Mouse (Mus musculus): Measurements from ENCODE around the gene Trpv2.

Trpv2 gene

DNA sequence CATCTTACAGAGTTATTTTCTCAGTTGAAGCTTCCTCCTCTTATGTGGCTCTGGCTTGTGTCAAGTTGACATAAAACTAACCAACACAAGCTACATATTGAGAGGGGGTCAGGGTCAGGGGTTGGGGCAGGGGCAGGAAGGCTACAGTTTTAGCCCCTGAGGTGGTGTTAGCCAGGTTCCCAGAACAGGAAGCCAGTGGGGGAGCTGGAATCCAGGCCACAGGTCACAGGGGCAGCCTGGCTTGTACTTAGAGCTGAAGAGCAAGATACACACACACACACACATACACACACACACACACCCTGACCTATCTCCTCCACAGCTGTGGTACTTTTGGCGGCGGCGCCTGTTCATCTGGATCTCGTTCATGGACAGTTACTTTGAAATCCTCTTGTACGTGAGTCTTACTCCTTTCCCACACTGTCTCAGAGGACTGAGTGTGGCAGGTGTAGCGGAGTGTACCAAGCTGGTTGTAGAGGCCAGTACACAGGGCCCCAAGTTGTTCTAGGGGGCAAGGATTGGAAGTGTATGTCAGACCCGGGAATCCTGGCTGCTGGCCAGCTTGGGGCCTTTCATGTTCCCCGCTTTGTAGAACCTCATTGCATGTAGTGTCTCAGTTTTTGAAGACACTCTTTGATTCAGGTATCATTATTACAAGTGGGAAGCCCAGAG, 17.8 kb downstream of the Trpv2 start:
- in situ Hi-C loops (cut with MboI; ENCODE audit: low pct_unique_long_range_greater_than_20kb in 1 of 2, low sequenced_read_pairs in 2 of 2, unreplicated experiment in 1 of 2), result no loop called here

DNA sequence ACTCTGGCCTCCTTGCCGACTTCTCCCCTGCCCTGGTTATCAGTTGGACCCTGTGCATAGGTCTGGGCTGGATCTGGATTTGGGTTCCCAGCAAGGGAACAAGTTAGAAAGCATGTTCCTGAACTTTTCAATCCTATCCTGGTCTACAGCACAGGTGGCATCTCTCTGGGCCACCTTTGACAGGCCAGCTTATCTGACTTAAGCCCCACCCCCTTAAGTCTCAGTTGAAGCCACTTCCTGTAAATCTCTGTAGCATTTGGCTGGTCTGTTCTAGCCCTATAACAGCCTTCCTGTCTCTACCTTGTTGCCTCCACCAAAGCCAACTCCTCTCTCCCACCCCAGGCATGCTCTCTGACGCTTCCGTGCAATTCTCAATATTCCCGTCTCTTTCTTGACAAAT, 24.3 kb downstream of the Trpv2 start:
- in situ Hi-C loops (cut with MboI; ENCODE audit: low pct_unique_long_range_greater_than_20kb in 1 of 2, low sequenced_read_pairs in 2 of 2, unreplicated experiment in 1 of 2), result no loop called here

DNA sequence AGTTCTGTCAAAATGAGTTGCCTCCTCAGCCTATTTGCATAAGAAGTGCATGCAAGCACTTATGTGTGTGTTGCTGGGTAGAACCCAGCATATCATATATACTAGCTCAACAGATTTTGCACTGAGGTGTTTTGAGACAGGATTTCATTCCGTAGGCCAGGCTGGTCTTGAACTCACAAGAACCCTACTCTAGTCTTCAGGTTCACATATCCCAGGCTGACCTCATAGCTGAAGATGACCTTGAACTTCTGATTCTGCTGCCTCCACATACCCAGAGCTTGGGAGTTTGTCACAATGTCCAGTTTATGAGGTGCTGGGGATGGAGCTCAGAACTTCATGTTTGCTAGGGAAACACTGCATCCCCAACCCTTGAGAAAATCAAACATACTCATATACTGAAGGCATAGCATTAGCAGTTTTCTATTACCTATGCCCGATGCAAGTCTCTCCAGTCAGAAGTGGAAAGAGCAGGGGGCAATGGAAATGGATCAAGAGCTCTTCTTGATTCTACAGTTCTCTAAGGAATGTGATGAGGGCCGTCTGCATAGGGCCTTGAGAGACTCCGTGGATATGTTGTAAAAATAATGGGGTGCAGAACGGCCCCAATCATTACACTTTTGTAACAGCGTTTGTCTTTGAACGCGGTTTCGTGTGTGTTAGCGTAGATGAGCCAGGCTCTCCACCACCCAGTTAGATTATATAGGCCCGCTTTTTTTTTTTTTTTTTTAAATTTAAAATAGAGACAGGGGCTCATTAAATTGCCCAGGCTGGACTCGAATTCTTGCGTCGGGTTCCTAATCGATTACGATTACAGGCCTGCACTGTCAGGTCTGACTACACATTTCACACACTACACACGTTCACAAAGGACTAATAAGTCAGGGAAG, 27.7 kb downstream of the Trpv2 start:
- in situ Hi-C loops (cut with MboI; ENCODE audit: low pct_unique_long_range_greater_than_20kb in 1 of 2, low sequenced_read_pairs in 2 of 2, unreplicated experiment in 1 of 2), result no loop called here

DNA sequence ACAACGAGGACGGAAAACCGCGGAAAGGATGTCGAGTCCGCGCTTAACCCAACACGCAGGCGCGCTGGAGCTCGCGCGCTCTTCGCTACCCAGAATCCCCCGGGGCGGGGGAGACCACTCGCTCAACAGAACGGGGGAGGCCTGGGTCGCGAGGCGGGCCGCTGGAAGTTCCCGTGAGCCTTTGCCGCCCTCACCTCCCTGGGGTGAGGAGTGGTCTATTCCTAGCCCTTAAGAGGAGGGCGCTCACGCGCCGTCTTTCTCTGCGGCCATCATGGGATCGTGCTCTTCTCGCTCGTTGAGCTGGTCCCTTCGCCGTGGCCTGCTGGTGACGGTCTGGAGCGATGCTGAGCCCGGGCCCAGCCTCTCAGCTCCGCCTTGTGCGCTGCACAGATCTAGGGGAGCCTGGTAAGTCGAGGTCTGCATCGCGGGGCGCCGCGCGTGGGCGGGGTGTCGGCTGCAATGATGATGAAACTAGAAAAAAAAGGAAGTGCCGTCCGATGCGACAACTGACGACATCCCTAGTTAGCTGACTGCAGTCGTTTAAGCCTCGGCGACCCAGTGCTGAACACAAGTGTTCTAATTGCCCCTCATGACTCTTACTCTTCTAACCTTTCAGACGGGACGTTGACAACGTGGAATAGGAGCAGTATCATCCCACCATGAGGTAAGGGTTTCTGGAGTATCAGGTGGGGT, 28.5 kb downstream of the Trpv2 start:
- in situ Hi-C loops (cut with MboI; ENCODE audit: low pct_unique_long_range_greater_than_20kb in 1 of 2, low sequenced_read_pairs in 2 of 2, unreplicated experiment in 1 of 2), result no loop called here

DNA sequence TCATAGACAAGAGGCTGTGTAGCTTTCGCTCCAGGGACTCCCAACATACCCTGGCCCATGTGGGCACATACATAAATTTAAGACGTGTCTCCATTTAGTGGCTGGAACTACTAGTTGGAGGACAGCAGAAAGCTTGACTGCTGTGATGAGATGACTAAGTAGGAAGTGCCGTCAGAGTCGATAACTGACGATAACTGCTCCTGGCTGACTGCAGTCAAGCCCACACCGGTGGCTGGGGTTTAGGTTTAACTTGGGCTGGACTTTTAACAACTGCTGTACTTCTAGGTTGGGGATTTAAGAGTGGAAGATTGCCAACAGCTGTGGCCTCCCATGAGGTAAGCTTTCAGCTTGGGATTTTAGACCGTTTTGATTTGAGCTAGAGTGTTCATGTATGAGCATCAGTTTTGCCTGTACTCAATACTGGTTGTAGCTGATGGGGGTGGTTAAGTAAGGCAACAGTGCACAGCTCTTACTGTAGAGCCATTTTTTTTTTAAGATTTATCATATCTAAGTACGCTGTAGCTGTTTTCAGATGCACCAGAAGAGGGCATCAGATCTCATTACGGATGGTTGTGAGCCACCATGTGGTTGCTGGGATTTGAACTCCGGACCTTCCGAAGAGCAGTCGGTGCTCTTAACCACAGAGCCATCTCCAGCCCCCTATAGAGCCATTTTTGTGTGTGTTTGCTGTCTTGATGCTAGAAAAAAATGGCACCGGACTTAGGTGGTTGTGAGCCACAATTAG, 29.2 kb downstream of the Trpv2 start:
- in situ Hi-C loops (cut with MboI; ENCODE audit: low pct_unique_long_range_greater_than_20kb in 1 of 2, low sequenced_read_pairs in 2 of 2, unreplicated experiment in 1 of 2), result no loop called here

DNA sequence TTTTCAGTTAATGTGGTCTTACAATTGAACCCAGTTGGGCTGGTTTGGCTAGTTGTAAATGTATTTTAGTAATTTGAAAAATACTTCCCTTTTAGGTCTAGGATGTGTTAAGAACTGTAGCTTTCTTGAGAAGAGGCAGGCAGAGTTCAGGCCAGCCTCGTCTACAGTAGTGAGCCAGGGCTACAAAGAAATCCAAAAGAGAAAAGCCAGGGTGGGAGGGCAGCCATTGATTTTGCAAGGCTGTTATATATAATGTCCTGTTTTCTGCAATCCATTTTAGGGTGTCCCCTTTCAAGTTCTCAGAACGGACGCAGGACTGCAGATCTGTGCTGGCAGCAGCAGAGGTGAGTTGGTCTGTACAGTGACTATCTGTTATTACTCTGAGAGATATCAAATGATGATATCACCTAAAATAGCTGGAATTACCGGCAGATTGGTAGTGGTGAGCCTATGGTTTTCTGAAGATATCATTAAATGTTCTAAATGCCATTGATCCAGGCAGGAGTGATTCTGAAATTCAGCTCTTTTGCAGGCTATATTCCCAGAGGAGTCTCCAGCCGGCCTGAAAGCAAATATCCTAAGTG, 29.9 kb downstream of the Trpv2 start:
- in situ Hi-C loops (cut with MboI; ENCODE audit: low pct_unique_long_range_greater_than_20kb in 1 of 2, low sequenced_read_pairs in 2 of 2, unreplicated experiment in 1 of 2), result no loop called here

DNA sequence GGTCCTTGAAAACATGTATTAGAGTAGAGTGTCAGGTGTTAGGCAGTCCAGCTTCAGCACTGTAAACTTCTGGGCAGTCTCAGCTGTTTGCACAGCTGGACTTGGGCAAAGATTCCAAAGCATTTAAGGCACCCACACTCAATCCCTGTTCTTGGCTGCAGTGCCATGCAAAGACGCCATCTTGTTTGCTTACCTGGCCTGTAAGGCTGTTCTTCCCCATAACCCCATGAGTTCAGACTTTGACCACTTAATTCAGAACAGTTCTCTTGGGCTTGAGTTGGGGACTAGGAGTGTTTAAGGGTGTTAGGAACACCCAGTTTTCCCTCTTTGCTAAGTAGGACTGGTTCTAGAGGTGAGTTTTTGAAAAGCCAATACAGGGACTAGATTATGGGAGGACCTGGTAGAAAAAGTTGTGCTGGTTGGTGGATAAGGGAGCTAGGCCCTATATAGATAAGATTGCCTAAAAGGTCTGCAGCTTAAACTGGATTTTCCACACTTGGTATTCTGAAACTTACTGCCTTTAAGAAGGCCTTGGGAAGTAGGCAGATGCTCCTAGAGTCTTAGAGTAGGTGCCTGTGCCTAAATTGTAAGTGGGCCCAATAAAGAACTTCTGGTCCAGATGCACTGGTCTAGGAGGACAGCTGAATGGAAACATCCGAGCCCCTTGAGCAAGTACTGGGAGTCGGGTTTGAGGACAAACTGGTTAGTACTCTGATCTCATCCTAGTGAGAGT, 30.8 kb downstream of the Trpv2 start:
- in situ Hi-C loops (cut with MboI; ENCODE audit: low pct_unique_long_range_greater_than_20kb in 1 of 2, low sequenced_read_pairs in 2 of 2, unreplicated experiment in 1 of 2), result no loop called here

DNA sequence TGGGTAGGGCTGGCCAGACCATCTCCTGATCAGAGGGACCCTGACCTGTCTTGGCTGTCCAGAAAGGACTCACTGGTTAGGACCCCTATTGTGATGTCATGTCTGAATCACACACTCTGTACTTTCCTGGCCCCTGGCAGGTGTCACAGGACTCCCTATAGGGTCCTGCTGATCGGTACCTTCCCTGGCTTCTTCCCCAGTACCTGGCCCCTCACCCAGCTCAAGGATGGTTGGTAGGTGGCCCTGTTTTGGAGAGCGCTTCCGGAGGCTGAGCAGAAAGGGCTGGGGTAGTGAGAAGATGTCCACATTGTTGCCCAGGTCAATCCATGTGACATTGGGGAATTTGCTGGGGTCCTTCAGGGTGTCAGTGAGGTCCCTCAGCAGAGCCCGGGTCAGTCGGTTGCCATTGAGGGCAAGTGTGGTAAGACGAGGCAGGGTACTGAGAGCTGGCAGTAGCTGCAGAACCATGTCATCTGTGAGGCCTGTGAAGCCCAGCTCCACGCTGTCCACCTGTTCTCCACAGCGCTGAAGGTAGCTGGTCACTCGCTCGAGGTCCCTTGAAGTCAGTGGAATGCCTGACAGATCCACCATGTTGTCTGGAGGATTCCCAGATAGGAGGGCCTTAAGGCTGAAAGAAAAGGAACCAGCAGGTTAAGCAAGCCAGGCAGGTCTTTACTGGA, 31.5 kb downstream of the Trpv2 start:
- in situ Hi-C loops (cut with MboI; ENCODE audit: low pct_unique_long_range_greater_than_20kb in 1 of 2, low sequenced_read_pairs in 2 of 2, unreplicated experiment in 1 of 2), result no loop called here

DNA sequence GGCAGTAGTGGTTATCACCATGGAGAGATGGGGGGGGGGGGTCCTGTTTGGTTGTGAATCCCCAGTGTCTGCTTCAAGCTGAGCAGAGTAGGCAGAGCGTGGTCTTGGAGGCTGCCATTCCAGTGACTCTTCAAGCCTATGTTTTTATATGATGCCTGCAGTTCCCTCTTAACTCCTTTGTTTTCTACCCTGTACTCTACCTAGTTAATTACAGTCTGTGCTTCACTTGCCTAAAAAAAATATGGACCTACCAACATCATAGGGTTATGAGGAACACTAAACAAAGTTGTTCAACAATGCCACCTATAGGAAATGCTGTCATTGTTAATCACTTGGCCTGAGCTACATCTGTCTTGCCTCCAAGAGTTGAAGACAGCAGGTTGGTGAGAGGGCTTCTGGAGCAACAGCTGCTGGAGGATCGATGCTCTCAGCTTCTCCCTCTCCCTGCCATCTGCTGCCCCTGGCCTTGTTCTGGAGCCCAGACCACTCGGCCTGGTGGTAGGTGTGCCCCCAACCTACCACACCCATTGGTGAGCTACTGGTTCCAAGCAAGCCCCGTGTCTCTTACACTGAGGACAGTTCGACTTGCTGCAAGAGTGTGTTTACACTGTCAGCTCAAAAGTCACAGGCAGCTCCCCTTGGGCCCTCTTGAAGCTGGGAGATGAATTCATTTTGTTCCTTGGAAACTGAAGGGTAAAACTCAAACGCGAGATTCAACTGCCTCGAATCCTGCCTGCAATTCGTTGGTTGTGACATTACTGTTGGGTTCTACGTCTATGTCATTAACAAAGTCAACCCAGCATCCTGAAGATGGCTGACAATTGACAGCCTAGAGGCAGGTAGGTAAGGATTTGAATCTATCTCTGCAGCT, 32.2 kb downstream of the Trpv2 start:
- in situ Hi-C loops (cut with MboI; ENCODE audit: low pct_unique_long_range_greater_than_20kb in 1 of 2, low sequenced_read_pairs in 2 of 2, unreplicated experiment in 1 of 2), result no loop called here

DNA sequence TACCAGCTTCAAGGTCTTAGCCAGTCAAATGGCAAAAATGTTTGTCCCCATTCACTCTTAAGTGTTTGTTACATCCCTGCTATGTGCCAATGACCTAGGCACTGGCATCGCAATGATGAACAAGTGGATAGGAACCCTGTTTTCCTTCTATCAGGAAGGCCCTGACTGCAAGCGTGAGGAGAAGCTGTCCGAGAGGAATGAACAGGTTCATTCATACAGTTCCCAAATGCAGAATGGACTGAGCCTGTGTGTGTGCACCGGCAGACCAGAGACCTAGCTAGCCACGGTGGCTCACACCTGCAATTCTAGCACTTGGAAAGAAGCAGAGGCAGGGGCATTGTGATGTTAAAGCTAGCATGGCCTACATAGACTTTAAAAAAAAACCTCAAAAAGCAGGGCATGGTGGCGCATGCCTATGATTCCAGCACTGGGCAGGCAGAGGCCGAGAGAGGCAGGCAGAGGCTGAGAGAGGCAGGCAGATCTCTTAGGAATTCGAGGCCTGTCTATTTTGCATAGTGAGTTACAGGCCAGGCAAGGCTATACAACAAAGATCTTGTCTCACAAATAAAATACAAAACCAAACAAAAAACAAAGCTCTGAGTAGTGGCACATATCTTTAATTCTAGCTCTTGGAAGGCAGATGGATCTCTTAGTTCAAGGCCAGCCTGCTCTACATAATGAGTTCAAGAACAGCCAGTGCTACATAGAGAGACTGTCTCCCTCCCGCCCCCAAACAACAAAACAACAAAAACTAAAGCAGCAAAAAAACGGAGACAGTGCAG, 33.1 kb downstream of the Trpv2 start:
- in situ Hi-C loops (cut with MboI; ENCODE audit: low pct_unique_long_range_greater_than_20kb in 1 of 2, low sequenced_read_pairs in 2 of 2, unreplicated experiment in 1 of 2), result no loop called here

DNA sequence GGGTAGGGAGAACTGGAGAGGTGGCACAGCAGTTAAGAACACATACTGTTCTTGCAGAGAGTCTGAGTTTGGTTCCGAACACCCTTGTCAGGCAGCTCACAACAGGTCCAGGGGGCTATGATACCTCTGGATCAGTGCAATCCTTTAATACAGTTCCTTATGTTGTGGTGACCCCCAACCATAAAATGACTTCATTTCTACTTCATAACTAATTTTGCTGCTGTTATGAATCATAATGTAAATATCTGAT, 33.6 kb downstream of the Trpv2 start:
- in situ Hi-C loops (cut with MboI; ENCODE audit: low pct_unique_long_range_greater_than_20kb in 1 of 2, low sequenced_read_pairs in 2 of 2, unreplicated experiment in 1 of 2), result no loop called here

DNA sequence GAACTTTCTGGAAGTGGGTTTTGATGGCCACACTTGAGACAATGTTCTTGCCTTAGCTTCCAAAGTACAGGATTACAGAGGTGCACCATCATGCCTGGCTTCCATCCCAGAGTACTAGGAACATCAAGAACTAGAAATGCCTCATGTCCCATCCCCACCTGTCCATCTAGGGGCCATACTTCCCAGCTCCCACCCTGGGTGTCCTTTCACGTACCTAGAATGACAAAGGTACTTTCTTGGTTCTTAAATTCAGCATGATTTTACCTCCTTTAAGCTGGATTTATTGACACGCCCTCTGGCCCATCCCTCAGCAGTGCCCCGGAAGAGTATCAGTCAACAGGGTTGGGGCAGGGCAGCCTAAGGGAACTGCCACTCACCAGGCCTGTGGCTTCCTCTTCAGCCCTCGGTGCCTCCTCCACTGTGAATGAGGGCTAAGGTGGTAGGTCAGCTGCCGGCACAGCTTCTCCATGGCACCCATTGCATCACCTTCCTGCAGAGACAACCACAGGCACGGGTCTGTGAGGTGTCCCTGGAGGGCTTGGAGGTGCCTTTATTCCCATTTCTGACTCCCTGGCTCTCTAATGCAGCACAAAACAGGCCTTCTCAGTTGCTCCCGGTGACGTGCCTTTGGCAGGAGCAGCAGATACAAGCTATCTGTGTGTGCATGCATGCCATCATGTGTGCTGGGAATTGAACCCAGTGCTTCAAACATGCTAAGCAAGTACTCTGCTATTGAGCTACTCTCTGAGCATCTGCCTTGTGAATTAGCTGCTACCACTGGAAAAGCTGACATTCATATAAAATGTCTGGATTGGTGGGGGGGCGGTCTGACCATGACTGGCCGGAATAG, 34.8 kb downstream of the Trpv2 start:
- in situ Hi-C loops (cut with MboI; ENCODE audit: low pct_unique_long_range_greater_than_20kb in 1 of 2, low sequenced_read_pairs in 2 of 2, unreplicated experiment in 1 of 2), result no loop called here

DNA sequence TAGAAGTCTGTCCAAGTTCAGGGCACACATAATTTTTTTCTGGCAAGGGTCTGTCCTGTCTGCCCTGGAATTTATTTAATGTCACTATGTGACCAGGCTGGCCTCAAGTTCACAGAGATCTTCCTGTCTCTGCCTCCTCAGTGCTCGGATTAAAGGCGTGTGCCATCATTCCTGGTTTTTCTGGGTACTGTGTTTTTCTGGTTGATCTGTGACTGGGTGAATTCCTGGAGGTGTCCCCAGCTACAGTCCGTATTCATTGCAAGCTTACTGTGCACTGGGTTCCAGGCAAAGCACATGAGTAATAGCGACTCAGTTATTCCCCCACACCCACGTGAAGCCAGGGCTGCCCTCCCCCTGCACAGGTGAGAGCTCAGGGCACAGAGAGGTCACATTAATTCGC, 36.0 kb downstream of the Trpv2 start:
- in situ Hi-C loops (cut with MboI; ENCODE audit: low pct_unique_long_range_greater_than_20kb in 1 of 2, low sequenced_read_pairs in 2 of 2, unreplicated experiment in 1 of 2), result loop anchor here (5.0 kb wide), 2 partner anchors 37 to 67 kb away; partner anchors contain the start of genes Lrrc75a (in 2 of the 2) and Mmgt2 (in 2 of the 2)

DNA sequence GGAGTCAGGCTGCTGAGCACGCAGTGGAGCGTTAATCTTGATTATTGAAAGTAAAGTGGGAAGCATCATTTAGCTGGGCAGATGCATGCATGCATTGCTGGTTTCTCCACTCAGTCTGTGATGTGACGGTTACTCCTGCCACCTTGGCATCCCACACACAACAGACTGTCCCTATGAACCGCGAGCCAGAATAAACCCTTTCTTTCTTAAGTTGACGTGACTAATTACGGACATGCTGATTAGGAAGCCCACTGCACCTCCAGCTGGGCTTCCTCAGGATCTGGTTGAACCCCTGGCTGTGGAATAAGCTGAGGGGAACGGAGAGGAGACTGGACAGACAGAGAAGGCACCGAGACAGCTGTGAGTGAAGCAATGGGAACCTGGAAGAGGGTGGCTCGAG, 38.3 kb downstream of the Trpv2 start:
- in situ Hi-C loops (cut with MboI; ENCODE audit: low pct_unique_long_range_greater_than_20kb in 1 of 2, low sequenced_read_pairs in 2 of 2, unreplicated experiment in 1 of 2), result loop anchor here (5.0 kb wide), 2 partner anchors 35 to 65 kb away; partner anchors contain the start of genes Lrrc75a (in 2 of the 2) and Mmgt2 (in 2 of the 2)

All from mouse embryonic stem cell (cell line).